Mouse (Mus musculus): ENCODE results near the gene Platr17.
"Not testable (repeated sequence)": the region's sequence is repeated elsewhere in the genome, so short reads cannot be mapped to it uniquely, and the experiment has no call there.

Platr17 gene

GRCm38 (mm10) chr17:33904835-33905234 lies at the start of gene Platr17:
Gene Platr17 (plus strand): TSS chr17:33905135.
- DNase-seq (ENCODE audit: low spot score) = not testable (repeated sequence)

- DNase-seq (ENCODE audit: low spot score) = no peak
Observed at GRCm38 (mm10) chr17:33857816-33858215, 47.1 kb upstream of the Platr17 start.

GRCm38 (mm10) chr17:33865330-33866030 lies 39.5 kb upstream of the Platr17 start:
- DNase-seq (ENCODE audit: low spot score) = no peak

GRCm38 (mm10) chr17:33873537-33873936 lies 31.4 kb upstream of the Platr17 start, which contains the start of gene Gm7029:
Gene Gm7029 (plus strand): TSS chr17:33873837.
- DNase-seq (ENCODE audit: low spot score) = not testable (repeated sequence)

- DNase-seq (ENCODE audit: low spot score) = no peak
Observed at GRCm38 (mm10) chr17:33874411-33874810, 30.5 kb upstream of the Platr17 start.

GRCm38 (mm10) chr17:33875797-33876196 lies 29.1 kb upstream of the Platr17 start:
- not testable (repeated sequence) for DNase-seq (ENCODE audit: low spot score)

GRCm38 (mm10) chr17:33884320-33884719 lies 20.6 kb upstream of the Platr17 start:
- not testable (repeated sequence) for DNase-seq (ENCODE audit: low spot score)

GRCm38 (mm10) chr17:33887802-33888201 lies 17.1 kb upstream of the Platr17 start:
- not testable (repeated sequence) for DNase-seq (ENCODE audit: low spot score)

- not testable (repeated sequence) for DNase-seq (ENCODE audit: low spot score)
Observed at GRCm38 (mm10) chr17:33888230-33888629, 16.7 kb upstream of the Platr17 start.

- DNase-seq (ENCODE audit: low spot score) = not testable (repeated sequence)
Observed at GRCm38 (mm10) chr17:33889941-33890532, 14.9 kb upstream of the Platr17 start.

GRCm38 (mm10) chr17:33890533-33891059 lies 14.3 kb upstream of the Platr17 start, which contains the start of gene Kifc1:
Gene Kifc1 (minus strand): TSS chr17:33890661.
- DNase-seq (ENCODE audit: low spot score) = peak; percentile 99

GRCm38 (mm10) chr17:33891357-33891756 lies 13.6 kb upstream of the Platr17 start:
- DNase-seq (ENCODE audit: low spot score) = no peak

GRCm38 (mm10) chr17:33891892-33892291 lies 13.0 kb upstream of the Platr17 start:
- DNase-seq (ENCODE audit: low spot score) = not testable (repeated sequence)

GRCm38 (mm10) chr17:33892429-33892828 lies 12.5 kb upstream of the Platr17 start:
- no peak for DNase-seq (ENCODE audit: low spot score)

- not testable (repeated sequence) for DNase-seq (ENCODE audit: low spot score)
Observed at GRCm38 (mm10) chr17:33893011-33893410, 11.9 kb upstream of the Platr17 start.

- no peak for DNase-seq (ENCODE audit: low spot score)
Observed at GRCm38 (mm10) chr17:33897114-33897794, 7.7 kb upstream of the Platr17 start.

- not testable (repeated sequence) for DNase-seq (ENCODE audit: low spot score)
Observed at GRCm38 (mm10) chr17:33898193-33898592, 6.7 kb upstream of the Platr17 start.

- DNase-seq (ENCODE audit: low spot score) = no peak
Observed at GRCm38 (mm10) chr17:33899642-33900041, 5.3 kb upstream of the Platr17 start.

GRCm38 (mm10) chr17:33900281-33900988 lies 4.5 kb upstream of the Platr17 start:
- peak; percentile 17 for DNase-seq (ENCODE audit: low spot score)

- no peak for DNase-seq (ENCODE audit: low spot score)
Observed at GRCm38 (mm10) chr17:33900989-33901314, 4.0 kb upstream of the Platr17 start.

GRCm38 (mm10) chr17:33901653-33902052 lies 3.3 kb upstream of the Platr17 start:
- no peak for DNase-seq (ENCODE audit: low spot score)

GRCm38 (mm10) chr17:33902079-33902478 lies 2.9 kb upstream of the Platr17 start:
- no peak for DNase-seq (ENCODE audit: low spot score)
